Mouse (Mus musculus) small intestine, adult 2 months (tissue): ENCODE results near the gene Magix. TPM values are rescaled to one million over a fixed set of nuclear protein-coding genes. Genes with fewer than 3 reads are reported as not detected.
"Not testable (repeated sequence)": the region's sequence is repeated elsewhere in the genome, so short reads cannot be mapped to it uniquely, and the experiment has no call there.

ENCODE experiments used
- H3K27ac ChIP-seq: fragments of 200-500 bp; 2 replicates; pipeline ENCODE4 v1.5.1; 2012; ENCODE audit warnings: low read depth, low read length, control low read depth, inconsistent platforms; ENCODE audit not compliant: insufficient read depth
- H3K27me3 ChIP-seq: fragments of 200-500 bp; 2 replicates; pipeline ENCODE4 v1.6.1; 2012; ENCODE audit warnings: mild to moderate bottlenecking, moderate library complexity, low read length, inconsistent platforms; ENCODE audit not compliant: control insufficient read depth, insufficient read depth
- H3K36me3 ChIP-seq: fragments of 200-500 bp; 2 replicates; pipeline ENCODE4 v1.6.1; 2012; ENCODE audit warnings: mild to moderate bottlenecking, low read length, control low read depth, inconsistent platforms; ENCODE audit not compliant: control insufficient read depth, insufficient read depth
- H3K4me1 ChIP-seq: fragments of 200-500 bp; 2 replicates; pipeline ENCODE4 v1.6.1; 2012; ENCODE audit warnings: low read length, inconsistent platforms, mixed read lengths; ENCODE audit not compliant: control insufficient read depth, insufficient read depth, insufficient read length
- H3K4me3 ChIP-seq: fragments of 200-500 bp; 2 replicates; pipeline ENCODE4 v1.5.1; 2012; ENCODE audit warnings: low read depth, mild to moderate bottlenecking, control low read depth, inconsistent platforms, low read length, moderate library complexity
- CTCF ChIP-seq: fragments of 200-500 bp; IDR thresholded peaks from 2 replicates; pipeline ENCODE4 v1.5.1; 2012; ENCODE audit warnings: low read depth, mild to moderate bottlenecking, control low read depth, inconsistent platforms, low read length, moderate library complexity, mixed read lengths; ENCODE audit not compliant: insufficient replicate concordance, insufficient read length; ENCODE audit errors: extremely low read depth
- POLR2A ChIP-seq: fragments of 200-500 bp; IDR thresholded peaks from 2 replicates; pipeline ENCODE4 v1.6.1; 2012; ENCODE audit warnings: low read depth, mild to moderate bottlenecking, control low read depth, inconsistent platforms, low read length, moderate library complexity
- WGBS: fragments of 180-500 bp; shearing (Covaris S2); methylation state at CpG from one replicate; pipeline ENCODE4 v1.1.7; 2018; 5-methylcytosine and 5-hydroxymethylcytosine counted together
- polyA plus RNA-seq: library from polyadenylated mRNA; depleted of rRNA; stranded (reverse); fragments of >200 nt; gene quantifications from 2 replicates; pipeline ENCODE4 v1.2.3, GENCODE M21; 2012

Magix gene
- polyA plus RNA-seq, 1 experiment = 1.5 TPM

GRCm38 (mm10) chrX:7722282-7722611, 41.2 kb upstream of the Magix start:
- WGBS = 16% methylated on average over 11 of the region's 11 CpGs
- no peaks in the 10 kb centered on the region for H3K4me1 ChIP-seq
- H3K27ac ChIP-seq = no peak overlapping the region; the same call in 1 of the 2 replicates
- H3K36me3 ChIP-seq = peaks cover 5% of the 10 kb centered on the region
- TF ChIP-seq POLR2A (no peak; the same call in 1 of the 2 replicates), CTCF (no peak)
- no peaks in the 10 kb centered on the region for H3K27me3 ChIP-seq
- peak overlapping the region; percentile 96 for H3K4me3 ChIP-seq

GRCm38 (mm10) chrX:7721514-7722281, 40.6 kb upstream of the Magix start, which contains the start of gene Gm45208:
Gm45208 (plus strand) TSS chrX:7722245.
- H3K36me3 ChIP-seq = peaks cover 5% of the 10 kb centered on the region
- TF ChIP-seq POLR2A (0 out of 2 replicates have a peak, but pooled peaks have one; percentile 27), CTCF (no peak)
- H3K4me1 ChIP-seq = no peaks in the 10 kb centered on the region
- peak within 1 kb of the TSS; percentile 96 for H3K4me3 ChIP-seq
- no peaks in the 10 kb centered on the region for H3K27me3 ChIP-seq
- peak within 1 kb of the TSS; percentile 94 for H3K27ac ChIP-seq
- WGBS = 18% methylated on average over 22 of the region's 22 CpGs

GRCm38 (mm10) chrX:7716058-7716457, 35.0 kb upstream of the Magix start:
- WGBS = 56% methylated on average over 1 of the region's 1 CpGs

GRCm38 (mm10) chrX:7714135-7714899, 33.3 kb upstream of the Magix start, which contains the start of gene Wdr45:
Wdr45 (plus strand) TSS chrX:7714333.
- WGBS = 10% methylated on average over 27 of the region's 60 CpGs
- H3K4me1 ChIP-seq, H3K27ac ChIP-seq, H3K27me3 ChIP-seq, H3K36me3 ChIP-seq: not testable (repeated sequence)
- peak within 1 kb of the TSS; percentile 51 for H3K4me3 ChIP-seq

More at GRCm38 (mm10) chrX:7716058-7716457, 35.0 kb upstream of the Magix start:
- not testable (repeated sequence) for H3K27ac ChIP-seq, H3K4me1 ChIP-seq, H3K36me3 ChIP-seq, H3K4me3 ChIP-seq, H3K27me3 ChIP-seq

GRCm38 (mm10) chrX:7713764-7714134, 32.7 kb upstream of the Magix start:
- peak overlapping the region; percentile 51 for H3K4me3 ChIP-seq
- not testable (repeated sequence) for H3K4me1 ChIP-seq, H3K36me3 ChIP-seq, H3K27me3 ChIP-seq, H3K27ac ChIP-seq
- 7% methylated on average over 6 of the region's 12 CpGs for WGBS

- Histone ChIP-seq H3K27me3 (no peaks in the 10 kb centered on the region), H3K36me3 (peaks cover 5% of the 10 kb centered on the region), H3K4me3 (peak within 1 kb of the TSS; percentile 96), H3K4me1 (peaks cover 2% of the 10 kb centered on the region; the same call in 1 of the 2 replicates), H3K27ac (peak within 1 kb of the TSS; percentile 62)
- TF ChIP-seq POLR2A (peak; percentile 69), CTCF (no peak)
- WGBS = 11% methylated on average over 33 of the region's 33 CpGs
Observed at GRCm38 (mm10) chrX:7696954-7697381, 15.9 kb upstream of the Magix start, which contains the start of gene Gpkow. Gpkow (plus strand) TSS chrX:7697131.

- TF ChIP-seq CTCF (no peak), POLR2A (no peak)
- peaks cover 2% of the 10 kb centered on the region; the same call in 1 of the 2 replicates for H3K4me1 ChIP-seq
- H3K36me3 ChIP-seq = peaks cover 4% of the 10 kb centered on the region
- H3K27ac ChIP-seq = no peak overlapping the region
- H3K27me3 ChIP-seq = no peaks in the 10 kb centered on the region
- WGBS = 36% methylated on average over 6 of the region's 6 CpGs
- no peak overlapping the region for H3K4me3 ChIP-seq
Observed at GRCm38 (mm10) chrX:7696520-7696919, 15.5 kb upstream of the Magix start.
